Mouse (Mus musculus): ENCODE measurements around the gene Abcb8.

Abcb8 gene

GRCm38 (mm10) chr5:24426556-24427284 is 33.3 kb downstream of the Abcb8 start:
- peak; percentile 92 for DNase-seq (ENCODE audit: low read depth)

- DNase-seq (ENCODE audit: low read depth) = no peak
Measured at GRCm38 (mm10) chr5:24427285-24427633, 33.8 kb downstream of the Abcb8 start.

- peak; percentile 74 for DNase-seq (ENCODE audit: low read depth)
Measured at GRCm38 (mm10) chr5:24427981-24428402, 34.5 kb downstream of the Abcb8 start.

- DNase-seq (ENCODE audit: low read depth) = peak; percentile 75
Measured at GRCm38 (mm10) chr5:24428596-24428995, 35.1 kb downstream of the Abcb8 start.

GRCm38 (mm10) chr5:24433993-24434392 is 40.5 kb downstream of the Abcb8 start:
- DNase-seq (ENCODE audit: low read depth) = no peak

- no peak for DNase-seq (ENCODE audit: low read depth)
Measured at GRCm38 (mm10) chr5:24441187-24441586, 47.7 kb downstream of the Abcb8 start.

GRCm38 (mm10) chr5:24442029-24442428 is 48.6 kb downstream of the Abcb8 start:
- DNase-seq (ENCODE audit: low read depth) = no peak

GRCm38 (mm10) chr5:24443204-24443603 is 49.7 kb downstream of the Abcb8 start:
- DNase-seq (ENCODE audit: low read depth) = no peak

GRCm38 (mm10) chr5:24443927-24444326 is 50.5 kb downstream of the Abcb8 start:
- no peak for DNase-seq (ENCODE audit: low read depth)

GRCm38 (mm10) chr5:24444746-24445427 is 51.4 kb downstream of the Abcb8 start, which contains the start of gene Fastk:
Fastk (minus strand) TSS chr5:24445287.
- peak; percentile 97 for DNase-seq (ENCODE audit: low read depth)

GRCm38 (mm10) chr5:24445428-24446080 is 52.1 kb downstream of the Abcb8 start:
- DNase-seq (ENCODE audit: low read depth) = no peak

GRCm38 (mm10) chr5:24446630-24447029 is 53.2 kb downstream of the Abcb8 start:
- no peak for DNase-seq (ENCODE audit: low read depth)

- peak; percentile 78 for DNase-seq (ENCODE audit: low read depth)
Measured at GRCm38 (mm10) chr5:24447624-24448298, 54.3 kb downstream of the Abcb8 start, which contains the start of gene Tmub1. Tmub1 (minus strand) TSS chr5:24447854.

- DNase-seq (ENCODE audit: low read depth) = peak; percentile 93
Measured at GRCm38 (mm10) chr5:24451264-24452029, 58.0 kb downstream of the Abcb8 start.

- peak; percentile 46 for DNase-seq (ENCODE audit: low read depth)
Measured at GRCm38 (mm10) chr5:24452030-24452690, 58.7 kb downstream of the Abcb8 start, which contains the start of gene Agap3. Agap3 (plus strand) TSS chr5:24452177.

- DNase-seq (ENCODE audit: low read depth) = peak; percentile 61
Measured at GRCm38 (mm10) chr5:24452691-24453233, 59.3 kb downstream of the Abcb8 start.

- DNase-seq (ENCODE audit: low read depth) = no peak
Measured at GRCm38 (mm10) chr5:24453283-24453984, 60.0 kb downstream of the Abcb8 start.

GRCm38 (mm10) chr5:24453985-24454303 is 60.5 kb downstream of the Abcb8 start:
- DNase-seq (ENCODE audit: low read depth) = no peak

GRCm38 (mm10) chr5:24455076-24455475 is 61.6 kb downstream of the Abcb8 start:
- DNase-seq (ENCODE audit: low read depth) = peak; percentile 74

- no peak for DNase-seq (ENCODE audit: low read depth)
Measured at GRCm38 (mm10) chr5:24455613-24456012, 62.1 kb downstream of the Abcb8 start.
